Mouse (Mus musculus) kidney, embryonic 15.5 days (tissue): ENCODE data around the gene Cngb1. TPM values are rescaled to one million over a fixed set of nuclear protein-coding genes. Genes with fewer than 3 reads are reported as not detected.

Experiments used
- ATAC-seq: fragments of 200-750 bp; cut with Nextera tagmentation; replicated peaks from 2 replicates; pipeline ENCODE4 v1.8.0; 2017; ENCODE audit warnings: moderate TSS enrichment; ENCODE audit not compliant: low FRiP score
- H3K27ac ChIP-seq: fragments of 300-500 bp; sonication (generic); 2 replicates; pipeline ENCODE4 v1.5.1; 2015; ENCODE audit warnings: mild to moderate bottlenecking, inconsistent platforms
- H3K27me3 ChIP-seq: fragments of 300-500 bp; sonication (generic); 2 replicates; pipeline ENCODE4 v1.6.1; 2015; ENCODE audit warnings: inconsistent platforms
- H3K36me3 ChIP-seq: fragments of 300-500 bp; sonication (generic); 2 replicates; pipeline ENCODE4 v1.6.1; 2015; ENCODE audit warnings: inconsistent platforms
- H3K4me1 ChIP-seq: fragments of 300-500 bp; sonication (generic); 2 replicates; pipeline ENCODE4 v1.6.1; 2015; ENCODE audit warnings: inconsistent platforms
- H3K4me2 ChIP-seq: fragments of 300-500 bp; sonication (generic); 2 replicates; pipeline ENCODE4 v1.6.1; 2015; ENCODE audit warnings: moderate library complexity, mild to moderate bottlenecking, inconsistent platforms
- H3K4me3 ChIP-seq: fragments of 300-500 bp; sonication (generic); replicated peaks from 2 replicates; pipeline ENCODE4 v1.5.1; 2015; ENCODE audit warnings: mild to moderate bottlenecking, inconsistent platforms
- H3K9ac ChIP-seq: fragments of 300-500 bp; sonication (generic); 2 replicates; pipeline ENCODE4 v1.6.1; 2015; ENCODE audit warnings: mild to moderate bottlenecking, inconsistent platforms
- H3K9me3 ChIP-seq: fragments of 300-500 bp; sonication (generic); replicated peaks from 2 replicates; pipeline ENCODE4 v1.6.1; 2016; ENCODE audit warnings: inconsistent platforms
- WGBS: fragments of 180-500 bp; shearing (Covaris S2); methylation state at CpG from one replicate; pipeline ENCODE4 v1.1.7; 2015; ENCODE audit warnings: mixed read lengths; 5-methylcytosine and 5-hydroxymethylcytosine counted together
- polyA plus RNA-seq: library from polyadenylated mRNA; unstranded; fragments of >200 nt; fragmentation: Nextera tagmentation; extraction: Ambion mirVana; gene quantifications from 2 replicates; pipeline ENCODE4 v1.2.1, GENCODE M21; 2015

Cngb1 gene
- polyA plus RNA-seq, result 0.44 and 0.81 TPM in 2 replicates

GRCm38 (mm10) chr8:95306431-95306830 is at the start of gene Cngb1:
TSS of gene Cngb1 (minus strand) at chr8:95306585.
- H3K4me1 ChIP-seq, result no peaks in the 10 kb centered on the region
- no peak within 1 kb of the TSS for H3K9ac ChIP-seq
- H3K36me3 ChIP-seq, result no peaks in the 10 kb centered on the region
- 0 out of 2 replicates have a peak, but pooled peaks cover 4% of the 10 kb centered on the region for H3K27me3 ChIP-seq
- no peaks in the 10 kb centered on the region for H3K9me3 ChIP-seq
- WGBS, result 55% methylated on average over 6 of the region's 6 CpGs
- no peak within 1 kb of the TSS for H3K4me3 ChIP-seq
- ATAC-seq, result no peak
- H3K27ac ChIP-seq, result no peak within 1 kb of the TSS
- no peak within 1 kb of the TSS for H3K4me2 ChIP-seq

- Histone ChIP-seq H3K27me3 (peaks cover 10% of the 10 kb centered on the region; the same call in 1 of the 2 replicates), H3K9me3 (no peaks in the 10 kb centered on the region), H3K27ac (no peak overlapping the region), H3K36me3 (no peaks in the 10 kb centered on the region), H3K9ac (no peak overlapping the region), H3K4me2 (peak overlapping the region; percentile 99; the same call in 1 of the 2 replicates), H3K4me1 (peaks cover 53% of the 10 kb centered on the region), H3K4me3 (no peak overlapping the region)
- 90% methylated on average over 2 of the region's 2 CpGs for WGBS
- no peak for ATAC-seq
Measured at GRCm38 (mm10) chr8:95354606-95355005, 48.2 kb upstream of the Cngb1 start.

DNA sequence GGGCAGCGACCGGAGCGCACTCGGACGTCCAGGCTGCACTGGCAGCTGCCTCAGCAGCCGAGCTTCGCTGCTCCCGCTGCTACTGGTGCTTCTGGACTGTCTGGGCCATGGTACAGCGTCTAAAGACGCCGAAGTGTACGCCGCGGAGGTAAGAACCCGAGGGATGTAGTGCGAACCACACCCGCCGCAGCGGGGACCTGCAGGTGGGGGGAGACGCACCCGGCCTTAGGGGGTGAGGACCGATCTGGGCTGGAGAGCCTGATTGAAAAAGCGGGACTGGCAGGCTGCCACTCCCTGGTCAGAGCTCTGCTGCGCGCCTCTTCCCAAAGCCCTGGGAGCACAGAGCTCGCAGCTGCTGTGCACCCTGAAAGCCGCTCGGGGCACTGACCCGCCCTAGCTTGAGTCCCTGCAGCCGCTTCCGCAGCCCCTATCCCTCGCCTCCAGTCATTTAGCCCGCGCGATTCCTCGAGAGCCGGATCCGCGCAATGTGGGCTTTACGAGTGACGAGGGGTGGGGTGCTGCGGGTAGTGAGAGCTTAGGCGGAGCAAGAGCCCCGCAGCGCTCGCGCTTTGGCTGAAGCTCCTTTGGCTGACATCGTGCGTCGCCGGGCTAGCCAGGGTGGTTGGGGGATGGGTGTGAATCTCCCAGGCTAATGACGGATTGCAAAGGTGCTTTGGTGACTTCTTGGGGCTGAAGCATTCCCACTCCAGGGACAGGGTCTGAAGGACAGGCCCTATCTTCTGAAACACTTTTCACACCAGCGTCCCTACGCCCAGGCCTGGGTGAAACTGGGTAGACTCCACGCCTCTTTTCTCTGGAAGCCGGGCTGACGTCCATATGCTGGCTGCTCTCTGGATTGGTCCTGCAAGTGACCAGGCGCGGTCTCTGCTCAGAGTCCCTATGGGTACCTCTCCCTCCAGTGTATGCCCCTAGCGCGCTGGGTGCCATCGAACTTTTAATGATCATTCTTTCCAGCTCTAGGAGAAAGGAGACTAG is 46.8 kb upstream of the Cngb1 start:
- peak overlapping the region; percentile 99 for H3K4me2 ChIP-seq
- peak; percentile 41 for ATAC-seq
- H3K27me3 ChIP-seq, result peaks cover 12% of the 10 kb centered on the region; the same call in 1 of the 2 replicates
- 2% methylated on average over 61 of the region's 62 CpGs for WGBS
- no peaks in the 10 kb centered on the region for H3K36me3 ChIP-seq
- peaks cover 48% of the 10 kb centered on the region for H3K4me1 ChIP-seq
- H3K9ac ChIP-seq, result peak overlapping the region; percentile 84
- no peaks in the 10 kb centered on the region for H3K9me3 ChIP-seq
- peak overlapping the region; percentile 81 for H3K27ac ChIP-seq
- H3K4me3 ChIP-seq, result peak overlapping the region; percentile 84

GRCm38 (mm10) chr8:95352151-95352870 is 45.9 kb upstream of the Cngb1 start, which contains the start of gene Mmp15:
TSS of gene Mmp15 (plus strand) at chr8:95352268.
- Histone ChIP-seq H3K9me3 (no peaks in the 10 kb centered on the region), H3K4me3 (peak within 1 kb of the TSS; percentile 84), H3K4me2 (peak within 1 kb of the TSS; percentile 99), H3K9ac (peak within 1 kb of the TSS; percentile 84), H3K36me3 (no peaks in the 10 kb centered on the region), H3K4me1 (peaks cover 51% of the 10 kb centered on the region), H3K27ac (peak within 1 kb of the TSS; percentile 81), H3K27me3 (peaks cover 12% of the 10 kb centered on the region; the same call in 1 of the 2 replicates)
- WGBS, result under 1% methylated on average over 80 of the region's 80 CpGs
- ATAC-seq, result peak; percentile 85

GRCm38 (mm10) chr8:95351461-95351860 is 45.1 kb upstream of the Cngb1 start:
- H3K9ac ChIP-seq, result no peak overlapping the region
- H3K27ac ChIP-seq, result no peak overlapping the region
- ATAC-seq, result no peak
- peaks cover 57% of the 10 kb centered on the region for H3K4me1 ChIP-seq
- 2% methylated on average over 15 of the region's 15 CpGs for WGBS
- H3K9me3 ChIP-seq, result no peaks in the 10 kb centered on the region
- H3K4me3 ChIP-seq, result peak overlapping the region; percentile 84
- no peaks in the 10 kb centered on the region for H3K36me3 ChIP-seq
- H3K27me3 ChIP-seq, result peaks cover 12% of the 10 kb centered on the region; the same call in 1 of the 2 replicates
- peak overlapping the region; percentile 99 for H3K4me2 ChIP-seq

GRCm38 (mm10) chr8:95348811-95349630 is 42.6 kb upstream of the Cngb1 start:
- peaks cover 22% of the 10 kb centered on the region for H3K36me3 ChIP-seq
- H3K4me2 ChIP-seq, result no peak overlapping the region
- no peak for ATAC-seq
- WGBS, result 54% methylated on average over 19 of the region's 19 CpGs
- H3K9ac ChIP-seq, result no peak overlapping the region
- H3K27ac ChIP-seq, result no peak overlapping the region
- no peaks in the 10 kb centered on the region for H3K9me3 ChIP-seq
- H3K4me1 ChIP-seq, result peaks cover 50% of the 10 kb centered on the region
- no peak overlapping the region for H3K4me3 ChIP-seq
- H3K27me3 ChIP-seq, result peaks cover 8% of the 10 kb centered on the region; the same call in 1 of the 2 replicates

GRCm38 (mm10) chr8:95348356-95348755 is 42.0 kb upstream of the Cngb1 start:
- Histone ChIP-seq H3K9ac (no peak overlapping the region), H3K4me2 (no peak overlapping the region), H3K9me3 (no peaks in the 10 kb centered on the region), H3K27me3 (peaks cover 4% of the 10 kb centered on the region; the same call in 1 of the 2 replicates), H3K4me3 (no peak overlapping the region), H3K36me3 (peaks cover 29% of the 10 kb centered on the region), H3K27ac (no peak overlapping the region), H3K4me1 (peaks cover 44% of the 10 kb centered on the region)
- no peak for ATAC-seq
- 79% methylated on average over 2 of the region's 2 CpGs for WGBS

DNA sequence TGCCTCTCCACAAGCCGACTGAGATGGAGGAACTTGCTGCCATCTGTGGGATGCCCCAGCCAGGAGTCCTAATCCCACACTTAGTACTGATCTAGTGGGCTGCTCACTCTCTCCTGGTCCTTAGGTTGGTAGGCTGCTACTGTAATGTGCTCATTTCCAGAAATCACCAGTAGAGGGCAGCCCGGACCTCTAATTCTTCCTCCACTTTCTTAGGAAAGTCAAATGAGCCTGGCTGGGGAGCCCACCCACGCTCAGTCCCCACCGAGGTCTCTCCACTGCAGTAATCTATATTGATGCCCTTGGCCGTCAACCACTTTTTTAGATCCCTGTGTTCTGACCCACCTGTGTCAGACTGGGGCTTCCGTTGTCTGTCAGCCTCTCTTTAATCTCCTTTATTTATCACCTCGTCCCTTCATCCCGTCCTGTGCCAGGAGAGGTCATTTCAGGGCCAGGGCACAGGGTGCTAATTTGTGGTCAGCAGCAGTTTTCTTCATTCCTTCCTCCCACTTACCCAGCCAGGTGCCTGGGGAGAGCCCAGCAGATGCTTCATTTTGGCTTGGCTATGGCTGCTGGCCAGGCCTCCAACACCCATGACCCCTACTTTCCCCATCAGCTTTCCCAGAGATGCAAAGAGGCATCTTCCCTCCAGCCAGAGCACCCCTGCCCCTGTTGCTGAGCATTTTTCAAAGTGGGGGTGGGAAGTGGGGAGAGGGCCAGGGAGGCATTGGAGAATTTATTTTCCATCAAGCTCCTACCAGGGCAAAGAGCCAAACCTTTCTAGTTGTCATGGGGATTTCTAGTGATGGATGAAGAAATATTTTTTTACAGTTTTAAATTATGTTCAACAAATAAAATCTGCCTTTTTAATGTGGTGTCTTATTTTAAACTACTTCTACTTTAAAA is 40.5 kb upstream of the Cngb1 start:
- ATAC-seq, result peak; percentile 61
- H3K27me3 ChIP-seq, result peaks cover 4% of the 10 kb centered on the region; the same call in 1 of the 2 replicates
- H3K9me3 ChIP-seq, result no peaks in the 10 kb centered on the region
- WGBS, result 15% methylated on average over 8 of the region's 8 CpGs
- no peak overlapping the region for H3K4me2 ChIP-seq
- peaks cover 42% of the 10 kb centered on the region for H3K36me3 ChIP-seq
- peaks cover 32% of the 10 kb centered on the region for H3K4me1 ChIP-seq
- H3K4me3 ChIP-seq, result no peak overlapping the region
- H3K27ac ChIP-seq, result 0 out of 2 replicates have a peak overlapping the region, but pooled peaks have one; percentile 20
- H3K9ac ChIP-seq, result no peak overlapping the region

DNA sequence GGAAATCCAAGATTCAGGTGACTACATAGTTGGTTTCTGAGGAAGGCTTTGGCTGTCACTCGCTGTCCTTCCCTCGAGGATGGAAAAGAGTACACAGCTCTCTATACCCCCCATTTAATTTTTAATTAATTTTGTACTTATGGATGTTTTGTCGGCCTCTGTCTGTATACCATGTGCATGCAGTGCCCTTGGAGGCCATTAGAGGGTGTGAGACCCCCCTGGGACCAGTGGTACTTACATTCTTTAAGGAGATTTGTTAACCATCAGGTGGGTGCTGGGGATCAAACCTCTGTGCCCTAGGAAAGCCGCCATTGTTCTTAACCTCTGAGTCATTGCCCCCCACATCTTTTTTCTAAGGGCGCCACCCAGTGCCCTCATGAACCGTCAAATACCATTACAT is 38.3 kb upstream of the Cngb1 start:
- WGBS, result 79% methylated on average over 6 of the region's 6 CpGs
- Histone ChIP-seq H3K4me2 (no peak overlapping the region), H3K9me3 (no peaks in the 10 kb centered on the region), H3K36me3 (peaks cover 62% of the 10 kb centered on the region), H3K9ac (no peak overlapping the region), H3K27ac (no peak overlapping the region), H3K27me3 (peaks cover 2% of the 10 kb centered on the region; the same call in 1 of the 2 replicates), H3K4me1 (peaks cover 27% of the 10 kb centered on the region), H3K4me3 (no peak overlapping the region)
- ATAC-seq, result no peak

GRCm38 (mm10) chr8:95341721-95342120 is 35.3 kb upstream of the Cngb1 start:
- Histone ChIP-seq H3K4me1 (peaks cover 11% of the 10 kb centered on the region; the same call in 1 of the 2 replicates), H3K36me3 (peaks cover 91% of the 10 kb centered on the region), H3K9me3 (no peaks in the 10 kb centered on the region), H3K4me3 (no peak overlapping the region), H3K27me3 (no peaks in the 10 kb centered on the region), H3K4me2 (no peak overlapping the region), H3K27ac (no peak overlapping the region), H3K9ac (0 out of 2 replicates have a peak overlapping the region, but pooled peaks have one; percentile 23)
- 72% methylated on average over 5 of the region's 5 CpGs for WGBS
- no peak for ATAC-seq
